Comparison of ENCODE assay signal across 28 mouse cellular contexts in genomic region chr2:72383321-72383720, GRCm38 (mm10).
DNase-seq lines count a peak whose midpoint lies in the region; ATAC-seq and TF ChIP-seq lines count a peak whose summit lies in the region.
"Had no signal": no experiment of that assay in that cellular context is flagged by ENCODE, and none has a peak within 500 bp of the region (broad histone marks: within the 10 kb centered on the region; RNA-seq: fewer than 3 reads in every experiment).

No protein-coding gene starts in this region.

- H3K36me3 ChIP-seq in heart, embryonic 12.5 days = peaks cover 41% of the 10 kb centered on the region
- H3K36me3 ChIP-seq in kidney, embryonic 15.5 days = peaks cover 10% of the 10 kb centered on the region
- peaks cover 50% of the 10 kb centered on the region for H3K36me3 ChIP-seq in heart, postnatal 0 days (replicated peaks; ENCODE audit: control insufficient read depth, insufficient read depth, low read length)
- H3K36me3 ChIP-seq in intestine, embryonic 16.5 days (ENCODE audit: control insufficient read depth, insufficient read depth, low read length) = 0 out of 2 replicates have a peak, but pooled peaks cover 8% of the 10 kb centered on the region
- H3K36me3 ChIP-seq in forebrain, embryonic 11.5 days (ENCODE audit: control insufficient read depth, insufficient read depth, low read length) = no peaks in the 10 kb centered on the region
- H3K36me3 ChIP-seq: embryonic facial prominence, embryonic 12.5 days; neural tube, embryonic 13.5 days had no signal

- peaks cover 5% of the 10 kb centered on the region for H3K4me1 ChIP-seq in heart, embryonic 12.5 days (replicated peaks)
- H3K4me1 ChIP-seq in kidney, embryonic 15.5 days = peaks cover 8% of the 10 kb centered on the region
- H3K4me1 ChIP-seq in heart, postnatal 0 days (ENCODE audit: control insufficient read depth, insufficient read depth) = no peaks in the 10 kb centered on the region; the same call in none of the 2 replicates
- H3K4me1 ChIP-seq in intestine, embryonic 16.5 days (ENCODE audit: control insufficient read depth, insufficient read depth, low read length) = no peaks in the 10 kb centered on the region
- no peaks in the 10 kb centered on the region for H3K4me1 ChIP-seq in forebrain, embryonic 11.5 days (replicated peaks; ENCODE audit: control insufficient read depth, insufficient read depth, low read length)
- H3K4me1 ChIP-seq: embryonic facial prominence, embryonic 12.5 days; forebrain, embryonic 10.5 days; hindbrain, embryonic 12.5 days; intestine, embryonic 15.5 days; liver, embryonic 15.5 days; lung, embryonic 15.5 days; midbrain, embryonic 13.5 days had no signal

- DNase-seq in heart, adult 11 months = peak; percentile 92
- DNase-seq in kidney, postnatal 10 days = no peak
- peak; percentile 65 for DNase-seq in heart, postnatal 0 days (ENCODE audit: low spot score)
- DNase-seq in heart, postnatal 25 days (ENCODE audit: low spot score) = peak; percentile 24
- no peak for DNase-seq in forebrain, embryonic 11.5 days (ENCODE audit: low spot score)
- DNase-seq: adrenal gland, postnatal 14 days; cerebellum, adult 11 months; cerebellum, adult 9-10 months; cerebellum, postnatal 36 days; gastrocnemius, postnatal 25 days; kidney, adult 8-10 months had no signal

- no peak for TF ChIP-seq CTCF in heart, postnatal 0 days (IDR thresholded peaks at IDR 0.05; ENCODE audit: low read depth)

- H3K9me3 ChIP-seq in heart, embryonic 12.5 days (replicated peaks) = no peaks in the 10 kb centered on the region
- no peaks in the 10 kb centered on the region for H3K9me3 ChIP-seq in kidney, embryonic 15.5 days (replicated peaks)
- H3K9me3 ChIP-seq in heart, postnatal 0 days (replicated peaks; ENCODE audit: control insufficient read depth, low read length) = no peaks in the 10 kb centered on the region
- H3K9me3 ChIP-seq in intestine, embryonic 16.5 days (ENCODE audit: control insufficient read depth, low read length) = no peaks in the 10 kb centered on the region
- H3K9me3 ChIP-seq in forebrain, embryonic 11.5 days (ENCODE audit: control insufficient read depth, low read length) = no peaks in the 10 kb centered on the region
- H3K9me3 ChIP-seq: embryonic facial prominence, embryonic 12.5 days; forebrain, embryonic 10.5 days; heart, embryonic 13.5 days; hindbrain, embryonic 12.5 days; intestine, embryonic 15.5 days; limb, embryonic 12.5 days; liver, embryonic 15.5 days; lung, embryonic 15.5 days; midbrain, embryonic 13.5 days; neural tube, embryonic 13.5 days had no signal

- intact Hi-C loops in heart, postnatal 25 days (cut with DNase I) = no loop called here

- TF ChIP-seq EP300 in heart, postnatal 0 days (IDR thresholded peaks at IDR 0.05; ENCODE audit: low read depth) = no peak

- H3K4me2 ChIP-seq in heart, embryonic 12.5 days = no peak overlapping the region
- peak overlapping the region; percentile 10; the same call in 1 of the 2 replicates for H3K4me2 ChIP-seq in kidney, embryonic 15.5 days
- no peak overlapping the region for H3K4me2 ChIP-seq in heart, postnatal 0 days (ENCODE audit: low read depth, low read length)
- no peak overlapping the region for H3K4me2 ChIP-seq in intestine, embryonic 16.5 days (ENCODE audit: low read depth, low read length)
- H3K4me2 ChIP-seq in forebrain, embryonic 11.5 days (ENCODE audit: low read depth, low read length, severe bottlenecking) = no peak overlapping the region
- H3K4me2 ChIP-seq: embryonic facial prominence, embryonic 12.5 days; heart, embryonic 13.5 days; hindbrain, embryonic 12.5 days; intestine, embryonic 15.5 days; limb, embryonic 12.5 days; liver, embryonic 15.5 days; lung, embryonic 15.5 days; midbrain, embryonic 13.5 days; neural tube, embryonic 13.5 days had no signal

- no peaks in the 10 kb centered on the region for H3K27me3 ChIP-seq in heart, embryonic 12.5 days (replicated peaks)
- H3K27me3 ChIP-seq in kidney, embryonic 15.5 days = no peaks in the 10 kb centered on the region
- H3K27me3 ChIP-seq in heart, postnatal 0 days (ENCODE audit: control insufficient read depth, insufficient read depth, low read length) = no peaks in the 10 kb centered on the region
- no peaks in the 10 kb centered on the region for H3K27me3 ChIP-seq in intestine, embryonic 16.5 days (replicated peaks; ENCODE audit: control insufficient read depth, insufficient read depth, low read length)
- H3K27me3 ChIP-seq in forebrain, embryonic 11.5 days (ENCODE audit: control insufficient read depth, insufficient read depth, low read length) = no peaks in the 10 kb centered on the region
- H3K27me3 ChIP-seq: embryonic facial prominence, embryonic 12.5 days; heart, embryonic 13.5 days; hindbrain, embryonic 12.5 days; intestine, embryonic 15.5 days; limb, embryonic 12.5 days; liver, embryonic 15.5 days; lung, embryonic 15.5 days; midbrain, embryonic 13.5 days; neural tube, embryonic 13.5 days had no signal

- no peak overlapping the region for H3K9ac ChIP-seq in heart, embryonic 12.5 days
- no peak overlapping the region for H3K9ac ChIP-seq in kidney, embryonic 15.5 days
- no peak overlapping the region for H3K9ac ChIP-seq in heart, postnatal 0 days (replicated peaks; ENCODE audit: low read depth, low read length)
- H3K9ac ChIP-seq in intestine, embryonic 16.5 days (ENCODE audit: low read depth, low read length) = no peak overlapping the region
- no peak overlapping the region for H3K9ac ChIP-seq in forebrain, embryonic 11.5 days (ENCODE audit: low read length)
- H3K9ac ChIP-seq: embryonic facial prominence, embryonic 12.5 days; hindbrain, embryonic 12.5 days; intestine, embryonic 15.5 days; limb, embryonic 12.5 days; liver, embryonic 15.5 days; lung, embryonic 15.5 days; midbrain, embryonic 13.5 days; neural tube, embryonic 13.5 days had no signal

- ATAC-seq in heart, embryonic 12.5 days (ENCODE audit: insufficient number of reproducible peaks, low FRiP score) = no peak
- no peak for ATAC-seq in kidney, embryonic 15.5 days (replicated peaks; ENCODE audit: low FRiP score)
- ATAC-seq in heart, postnatal 0 days (ENCODE audit: insufficient read depth, low read depth) = peak; percentile 55; the same call in 1 of the 2 replicates
- ATAC-seq in intestine, embryonic 16.5 days = no peak
- no peak for ATAC-seq in forebrain, embryonic 11.5 days (replicated peaks; ENCODE audit: low FRiP score)
- ATAC-seq: hindbrain, postnatal 0 days; intestine, embryonic 15.5 days; midbrain, embryonic 13.5 days had no signal

- WGBS in heart, embryonic 12.5 days = 59% methylated on average over 11 of the region's 11 CpGs
- 36% methylated on average over 11 of the region's 11 CpGs for WGBS in kidney, embryonic 15.5 days
- WGBS in heart, postnatal 0 days = 54% methylated on average over 11 of the region's 11 CpGs
- 53% methylated on average over 11 of the region's 11 CpGs for WGBS in intestine, embryonic 16.5 days
- WGBS in forebrain, embryonic 11.5 days = 77% methylated on average over 11 of the region's 11 CpGs

- no peak overlapping the region for H3K4me3 ChIP-seq in heart, embryonic 12.5 days
- H3K4me3 ChIP-seq in kidney, embryonic 15.5 days (replicated peaks) = no peak overlapping the region
- no peak overlapping the region for H3K4me3 ChIP-seq in heart, postnatal 0 days (ENCODE audit: low read depth, low read length)
- H3K4me3 ChIP-seq in intestine, embryonic 16.5 days (ENCODE audit: low read length) = no peak overlapping the region
- H3K4me3 ChIP-seq in forebrain, embryonic 11.5 days (ENCODE audit: low read depth, low read length) = no peak overlapping the region
- H3K4me3 ChIP-seq: embryonic facial prominence, embryonic 12.5 days; forebrain, embryonic 10.5 days; heart, embryonic 13.5 days; hindbrain, embryonic 12.5 days; intestine, embryonic 15.5 days; layer of hippocampus, adult 2 months; left cerebral cortex, adult 2 months; limb, embryonic 12.5 days; liver, embryonic 15.5 days; lung, embryonic 15.5 days; midbrain, embryonic 13.5 days; neural tube, embryonic 13.5 days had no signal

- no peak overlapping the region for H3K27ac ChIP-seq in heart, embryonic 12.5 days (ENCODE audit: poor library complexity, severe bottlenecking)
- no peak overlapping the region for H3K27ac ChIP-seq in kidney, embryonic 15.5 days
- H3K27ac ChIP-seq in heart, postnatal 0 days (ENCODE audit: low read depth) = no peak overlapping the region
- H3K27ac ChIP-seq in intestine, embryonic 16.5 days (ENCODE audit: low read length) = no peak overlapping the region
- no peak overlapping the region for H3K27ac ChIP-seq in forebrain, embryonic 11.5 days (ENCODE audit: low read depth, low read length)
- H3K27ac ChIP-seq: embryonic facial prominence, embryonic 12.5 days; forebrain, embryonic 10.5 days; heart, embryonic 13.5 days; hindbrain, embryonic 12.5 days; hindbrain, postnatal 0 days; intestine, embryonic 15.5 days; layer of hippocampus, adult 2 months; left cerebral cortex, adult 2 months; limb, embryonic 12.5 days; liver, embryonic 15.5 days; lung, embryonic 15.5 days; macrophage; midbrain, embryonic 13.5 days; neural tube, embryonic 13.5 days had no signal

Comparison
In these comparisons a context has a peak if more than half of its experiments do, and no peak if none do; other contexts are left out.
1. DNase-seq: peak in heart, adult 11 months (single experiment), heart, postnatal 0 days (single experiment) and heart, postnatal 25 days (single experiment); none in kidney, postnatal 10 days (single experiment) and forebrain, embryonic 11.5 days (single experiment).